Mouse (Mus musculus) intestine, postnatal 0 days (tissue): ENCODE results near the gene Kcnn1. TPM values are rescaled to one million over a fixed set of nuclear protein-coding genes. Genes with fewer than 3 reads are reported as not detected.
A peak's percentile ranks its signal among the peaks of the same experiment; 100 is the strongest.

ENCODE experiments used
- ATAC-seq: fragments of 200-750 bp; cut with Nextera tagmentation; 2 replicates; pipeline ENCODE4 v1.8.0; 2017; ENCODE audit warnings: mild to moderate bottlenecking, moderate TSS enrichment, moderate library complexity
- H3K27ac ChIP-seq: fragments of 300-500 bp; sonication (generic); 2 replicates; pipeline ENCODE4 v1.5.1; 2014; ENCODE audit warnings: mild to moderate bottlenecking, low read depth, low read length, moderate library complexity
- H3K27me3 ChIP-seq: fragments of 300-500 bp; sonication (generic); replicated peaks from 2 replicates; pipeline ENCODE4 v1.6.1; 2014; ENCODE audit warnings: low read length, mixed read lengths; ENCODE audit not compliant: control insufficient read depth, insufficient read depth
- H3K36me3 ChIP-seq: fragments of 300-500 bp; sonication (generic); 2 replicates; pipeline ENCODE4 v1.6.1; 2014; ENCODE audit warnings: mild to moderate bottlenecking, moderate library complexity; ENCODE audit not compliant: control insufficient read depth, insufficient read depth
- H3K4me1 ChIP-seq: fragments of 300-500 bp; sonication (generic); replicated peaks from 2 replicates; pipeline ENCODE4 v1.6.1; 2014; ENCODE audit warnings: antibody characterized with exemption, low read length, mixed read lengths; ENCODE audit not compliant: control insufficient read depth, insufficient read depth
- H3K4me2 ChIP-seq: fragments of 300-500 bp; sonication (generic); replicated peaks from 2 replicates; pipeline ENCODE4 v1.6.1; 2014; ENCODE audit warnings: low read depth, mild to moderate bottlenecking, moderate library complexity
- H3K4me3 ChIP-seq: fragments of 300-500 bp; sonication (generic); 2 replicates; pipeline ENCODE4 v1.5.1; 2014; ENCODE audit warnings: low read depth, low read length
- H3K9ac ChIP-seq: fragments of 300-500 bp; sonication (generic); 2 replicates; pipeline ENCODE4 v1.6.1; 2014; ENCODE audit warnings: mild to moderate bottlenecking, low read depth, low read length
- H3K9me3 ChIP-seq: fragments of 300-500 bp; sonication (generic); 2 replicates; pipeline ENCODE4 v1.6.1; 2016; ENCODE audit warnings: mixed run types; ENCODE audit not compliant: control insufficient read depth
- CTCF ChIP-seq: sonication (generic); IDR thresholded peaks from 2 replicates; pipeline ENCODE4 v1.5.1; 2016; ENCODE audit warnings: low read depth, mild to moderate bottlenecking, control low read depth, antibody characterized with exemption, moderate library complexity
- WGBS: fragments of 180-500 bp; shearing (Covaris S2); extraction: QIAGEN DNeasy Blood & Tissue Kit; methylation state at CpG from one replicate; pipeline ENCODE4 v1.1.7; 2014; 5-methylcytosine and 5-hydroxymethylcytosine counted together
- polyA plus RNA-seq: library from polyadenylated mRNA; unstranded; fragments of >200 nt; fragmentation: Nextera tagmentation; extraction: Ambion mirVana; gene quantifications from 2 replicates; pipeline ENCODE4 v1.2.1, GENCODE M21; 2015

The Kcnn1 gene
- polyA plus RNA-seq, 1 experiment from 2014 or later: 0.30 TPM

DNA sequence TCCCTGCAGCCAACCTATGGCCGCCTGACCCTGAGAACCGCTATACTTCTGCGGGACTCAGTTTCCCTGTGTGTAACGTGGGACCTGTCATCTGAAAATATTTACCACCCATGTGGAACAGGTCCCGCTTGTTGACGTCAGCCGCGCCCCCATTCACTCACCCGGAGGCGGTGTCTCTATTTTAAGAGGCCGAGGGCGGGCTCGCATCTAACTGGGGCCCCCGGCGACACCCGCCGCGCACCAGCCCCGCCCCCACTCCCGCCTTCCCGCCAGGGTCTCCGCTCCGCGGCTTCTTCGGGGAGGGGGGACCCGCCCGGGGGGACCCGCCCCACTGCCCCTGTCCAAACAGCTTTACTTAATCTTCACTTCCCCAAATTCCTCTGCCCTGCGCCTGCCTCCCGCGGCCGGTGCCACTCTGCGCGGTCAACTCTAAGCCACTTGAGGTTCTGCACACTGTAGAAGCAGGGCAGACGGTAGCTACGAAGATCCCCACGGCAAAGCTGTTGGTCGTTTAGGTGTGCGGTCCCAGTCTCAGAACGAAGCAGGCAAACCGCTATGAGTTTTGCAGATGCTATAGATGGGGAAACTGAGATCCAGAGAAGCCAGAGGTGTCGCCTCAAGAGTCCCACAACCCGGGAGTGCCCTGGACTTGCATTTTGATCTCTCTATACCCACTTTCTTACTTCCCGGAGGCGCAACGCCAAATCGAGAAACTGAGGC, 59.1 kb downstream of the Kcnn1 start:
- no peak for TF ChIP-seq CTCF
- H3K9ac ChIP-seq: peak overlapping the region; percentile 18; the same call in 1 of the 2 replicates
- peak overlapping the region; percentile 97 for H3K4me2 ChIP-seq
- 1% methylated on average over 45 of the region's 47 CpGs for WGBS
- no peaks in the 10 kb centered on the region for H3K27me3 ChIP-seq
- H3K4me1 ChIP-seq: 0 out of 2 replicates have a peak, but pooled peaks cover 3% of the 10 kb centered on the region
- H3K9me3 ChIP-seq: no peaks in the 10 kb centered on the region
- H3K27ac ChIP-seq: 0 out of 2 replicates have a peak overlapping the region, but pooled peaks have one; percentile 7
- 0 out of 2 replicates have a peak, but pooled peaks have one; percentile 5 for ATAC-seq
- H3K36me3 ChIP-seq: no peaks in the 10 kb centered on the region
- H3K4me3 ChIP-seq: peak overlapping the region; percentile 54

DNA sequence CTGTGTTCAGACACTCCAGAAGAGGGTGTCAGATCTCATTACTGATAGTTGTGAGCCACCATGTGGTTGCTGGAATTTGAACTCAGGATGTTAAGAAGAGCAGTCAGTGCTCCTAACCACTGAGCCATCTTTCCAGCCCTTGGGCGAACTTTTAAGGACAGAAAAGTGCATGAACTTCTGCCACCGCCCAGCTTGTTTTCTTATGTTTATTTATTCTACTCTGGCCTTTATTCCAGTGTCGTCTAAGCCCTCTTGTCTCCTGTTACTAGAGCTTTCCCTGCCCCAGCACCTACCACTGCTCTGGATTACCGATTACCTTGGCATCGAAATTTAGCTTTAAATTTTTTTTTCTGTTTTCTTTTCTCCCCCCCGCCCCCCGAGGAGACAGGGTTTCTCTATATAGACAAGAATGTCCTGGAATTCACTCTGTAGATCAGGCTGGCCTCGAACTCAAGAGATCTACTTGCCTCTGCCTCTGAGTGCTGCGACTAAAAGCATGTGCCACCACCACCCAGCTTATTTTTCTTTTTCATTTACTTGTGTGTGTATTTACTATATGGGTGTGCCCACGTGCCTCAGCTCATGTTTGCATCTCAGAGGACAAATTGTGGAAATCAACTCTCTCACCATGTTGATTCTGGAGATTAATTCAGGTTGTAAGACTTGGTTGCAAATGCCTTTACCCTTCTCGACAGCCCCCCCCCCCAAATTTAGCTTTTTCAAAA, 60.1 kb downstream of the Kcnn1 start:
- no peak for ATAC-seq
- 0 out of 2 replicates have a peak, but pooled peaks cover 6% of the 10 kb centered on the region for H3K4me1 ChIP-seq
- H3K36me3 ChIP-seq: no peaks in the 10 kb centered on the region
- no peak overlapping the region for H3K9ac ChIP-seq
- H3K27me3 ChIP-seq: no peaks in the 10 kb centered on the region
- H3K9me3 ChIP-seq: no peaks in the 10 kb centered on the region
- H3K4me2 ChIP-seq: no peak overlapping the region
- H3K4me3 ChIP-seq: no peak overlapping the region
- TF ChIP-seq CTCF: no peak
- no peak overlapping the region for H3K27ac ChIP-seq
- WGBS: 62% methylated on average over 11 of the region's 11 CpGs

DNA sequence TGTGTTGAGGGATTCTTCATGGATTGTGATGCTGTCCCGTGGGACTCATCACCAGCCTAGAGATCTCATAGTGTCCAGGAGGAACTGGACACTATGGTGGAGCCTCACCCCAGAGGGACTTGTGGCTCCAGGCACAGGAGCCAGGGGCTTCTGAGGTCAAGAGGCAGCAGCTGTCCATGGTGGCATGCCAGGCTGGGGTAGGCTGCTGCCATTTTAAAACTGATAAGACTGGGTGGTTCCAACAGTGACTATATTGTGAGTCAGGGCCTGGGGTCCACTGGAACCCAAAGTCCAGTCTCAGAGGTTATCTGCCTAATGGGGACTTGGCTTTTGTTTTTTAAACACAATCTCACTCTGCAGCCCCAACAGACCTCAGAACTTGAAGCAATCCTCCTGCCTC, 61.2 kb downstream of the Kcnn1 start:
- no peak overlapping the region for H3K27ac ChIP-seq
- H3K4me1 ChIP-seq: 0 out of 2 replicates have a peak, but pooled peaks cover 6% of the 10 kb centered on the region
- 83% methylated on average over 1 of the region's 1 CpGs for WGBS
- ATAC-seq: no peak
- H3K9ac ChIP-seq: no peak overlapping the region
- TF ChIP-seq CTCF: no peak
- H3K9me3 ChIP-seq: no peaks in the 10 kb centered on the region
- H3K4me2 ChIP-seq: no peak overlapping the region
- H3K36me3 ChIP-seq: no peaks in the 10 kb centered on the region
- no peaks in the 10 kb centered on the region for H3K27me3 ChIP-seq
- H3K4me3 ChIP-seq: no peak overlapping the region

DNA sequence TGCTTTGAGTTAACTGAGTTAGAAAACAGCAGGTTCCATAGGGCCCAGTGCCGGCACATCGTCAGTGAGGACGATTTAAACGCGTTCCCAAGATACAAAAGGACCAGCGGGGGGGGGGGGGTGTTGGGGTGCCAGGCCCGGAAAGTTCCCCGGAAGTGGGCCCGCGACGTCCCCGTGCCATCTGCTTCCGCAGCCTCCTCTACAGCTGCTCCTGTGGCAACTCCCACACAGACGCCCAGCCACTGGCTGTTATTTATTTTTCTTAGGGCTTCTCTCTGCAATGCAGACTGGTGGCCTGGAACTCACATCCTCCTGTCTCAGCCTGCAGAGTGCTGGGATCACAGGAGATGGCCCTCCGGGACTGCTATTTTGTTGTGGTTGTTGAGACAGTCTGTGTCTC, 61.9 kb downstream of the Kcnn1 start:
- no peak for TF ChIP-seq CTCF
- Histone ChIP-seq H3K27ac (no peak overlapping the region), H3K4me2 (no peak overlapping the region), H3K4me3 (no peak overlapping the region), H3K36me3 (no peaks in the 10 kb centered on the region), H3K9ac (no peak overlapping the region), H3K4me1 (peaks cover 10% of the 10 kb centered on the region; the same call in 1 of the 2 replicates), H3K27me3 (no peaks in the 10 kb centered on the region), H3K9me3 (no peaks in the 10 kb centered on the region)
- 45% methylated on average over 15 of the region's 15 CpGs for WGBS
- ATAC-seq: no peak

DNA sequence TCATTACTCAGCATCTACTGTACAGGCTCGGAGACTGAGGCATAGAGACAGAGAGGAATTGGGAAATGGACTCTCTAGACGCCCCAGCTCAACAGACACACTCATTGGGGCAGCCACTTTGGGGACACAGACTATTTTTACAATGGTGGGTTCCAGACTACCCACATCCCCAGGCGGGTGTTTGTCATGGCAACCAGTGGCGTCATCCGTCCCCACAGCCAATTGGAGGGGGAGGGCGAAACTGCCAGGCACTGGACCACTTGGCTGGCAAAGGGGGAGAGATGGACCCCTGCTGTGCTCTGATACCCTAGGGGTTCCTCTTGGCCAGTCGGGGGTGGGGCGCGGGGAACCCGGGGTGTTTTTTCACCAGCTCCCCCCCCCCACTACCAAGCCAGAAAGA, 62.4 kb downstream of the Kcnn1 start:
- WGBS: 68% methylated on average over 10 of the region's 10 CpGs
- no peaks in the 10 kb centered on the region for H3K27me3 ChIP-seq
- no peak for ATAC-seq

DNA sequence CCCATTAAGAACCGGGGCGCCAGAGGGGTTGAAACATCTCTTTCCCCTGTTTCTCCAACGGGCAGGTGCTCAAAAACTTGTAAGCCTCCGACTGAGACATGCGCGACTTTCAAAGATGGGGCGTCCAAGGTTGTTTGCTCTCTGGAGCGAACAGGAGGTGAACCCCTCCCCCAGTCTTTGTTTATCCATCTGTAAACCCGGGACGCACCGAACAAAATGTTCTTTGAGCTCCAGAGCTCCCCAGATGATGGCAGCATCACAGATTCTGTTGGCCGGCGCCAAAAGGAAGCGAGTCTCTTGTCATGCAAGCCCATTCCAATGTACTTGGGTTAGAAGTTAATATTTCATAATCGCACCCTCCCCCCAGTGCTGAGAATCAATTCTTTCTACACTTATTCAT, 64.8 kb downstream of the Kcnn1 start:
- H3K36me3 ChIP-seq: no peaks in the 10 kb centered on the region
- 0 out of 2 replicates have a peak overlapping the region, but pooled peaks have one; percentile 62 for H3K9ac ChIP-seq
- WGBS: 9% methylated on average over 15 of the region's 15 CpGs
- no peak for TF ChIP-seq CTCF
- H3K9me3 ChIP-seq: no peaks in the 10 kb centered on the region
- peaks cover 7% of the 10 kb centered on the region; the same call in 1 of the 2 replicates for H3K4me1 ChIP-seq
- peak overlapping the region; percentile 90 for H3K4me2 ChIP-seq
- H3K27me3 ChIP-seq: no peaks in the 10 kb centered on the region
- peak overlapping the region; percentile 61; the same call in 1 of the 2 replicates for H3K4me3 ChIP-seq
- ATAC-seq: no peak
- peak overlapping the region; percentile 91 for H3K27ac ChIP-seq

More for the DNA sequence above, 62.4 kb downstream of the Kcnn1 start:
- Histone ChIP-seq H3K9me3 (no peaks in the 10 kb centered on the region), H3K9ac (no peak overlapping the region), H3K4me1 (peaks cover 10% of the 10 kb centered on the region; the same call in 1 of the 2 replicates), H3K4me2 (no peak overlapping the region), H3K27ac (no peak overlapping the region), H3K36me3 (no peaks in the 10 kb centered on the region), H3K4me3 (no peak overlapping the region)
- TF ChIP-seq CTCF: no peak
